Mouse (Mus musculus) adrenal gland, adult 2 months (tissue): ENCODE results near the gene Cops2. TPM values are rescaled to one million over a fixed set of nuclear protein-coding genes. Genes with fewer than 3 reads are reported as not detected.

ENCODE experiments used
- DNase-seq: peaks from one replicate; pipeline ENCODE4 v3.0.0; 2021
- long read RNA-seq: library from polyadenylated mRNA; stranded (forward); transcript quantifications from one replicate; pipeline ENCODE4 v2.0.0, GENCODE M21; 2021
- polyA plus RNA-seq: library from polyadenylated mRNA; depleted of rRNA; stranded (reverse); fragments of >200 nt; gene quantifications from 2 replicates; pipeline ENCODE4 v1.2.3, GENCODE M21; 2012; rRNA removed
- total RNA-seq, 2 experiments: library from RNA; stranded (reverse); gene quantifications; 2 replicates each; pipeline ENCODE4 v1.2.3; 2021

Gene Cops2
- total RNA-seq: 100 to 1,000 TPM; 174 to 183 TPM
- 1.4 TPM in 2 replicates for polyA plus RNA-seq
- long read RNA-seq, transcript Cops2-203 (13 exons, 3,392 nt): minor isoform, 18 of 67 reads
- long read RNA-seq, transcript Cops2-201 (13 exons, 2,073 nt): major isoform, 44 of 67 reads
- long read RNA-seq, partial matches to known transcripts: 2 of 67 reads
- long read RNA-seq, other reads (novel, unspliced or antisense): 3 of 67 reads

DNA sequence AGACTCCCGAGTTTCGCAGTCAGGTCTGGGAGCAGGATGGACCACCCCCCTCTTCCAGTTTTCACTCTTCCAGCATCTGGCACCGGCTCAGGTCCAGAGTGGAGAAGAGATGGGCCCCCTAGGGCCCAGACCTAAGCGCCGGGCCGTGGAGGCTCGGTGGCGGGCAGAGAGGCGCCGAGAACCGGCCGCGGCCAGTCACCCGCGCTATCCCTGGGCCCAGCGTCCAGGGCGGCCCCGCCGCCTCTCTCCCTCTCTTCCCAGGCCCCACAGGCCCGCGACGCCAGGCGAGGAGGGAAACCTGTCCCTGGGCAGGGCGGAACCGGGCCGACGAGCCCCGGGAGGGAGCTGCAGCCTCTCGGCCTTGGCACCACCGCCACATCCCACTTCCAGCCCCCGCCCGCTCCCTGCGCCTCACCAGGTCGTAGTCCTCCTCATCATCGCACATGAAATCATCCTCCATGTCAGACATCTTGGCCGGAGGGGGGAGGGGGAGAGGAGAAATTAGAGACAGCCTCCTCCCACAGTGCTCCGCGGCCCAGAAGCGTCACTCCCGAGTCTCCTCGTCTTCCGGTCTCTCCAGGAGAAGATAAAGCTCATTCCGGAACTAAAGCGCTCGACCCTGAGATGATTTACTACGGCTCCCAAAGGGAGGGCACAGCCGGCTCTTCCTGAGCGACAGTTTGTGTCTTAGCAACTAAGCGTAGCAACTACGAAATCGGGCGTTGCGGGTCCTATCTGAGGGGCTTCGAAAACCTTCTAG lies at the start of gene Cops2, which contains the start of gene Galk2:
Cops2 (minus strand) TSS at position 619 of the 760 bp plus-strand sequence.
Galk2 (plus strand) TSS at position 589 of the 760 bp plus-strand sequence.
- DNase-seq: peak; percentile 96

DNA sequence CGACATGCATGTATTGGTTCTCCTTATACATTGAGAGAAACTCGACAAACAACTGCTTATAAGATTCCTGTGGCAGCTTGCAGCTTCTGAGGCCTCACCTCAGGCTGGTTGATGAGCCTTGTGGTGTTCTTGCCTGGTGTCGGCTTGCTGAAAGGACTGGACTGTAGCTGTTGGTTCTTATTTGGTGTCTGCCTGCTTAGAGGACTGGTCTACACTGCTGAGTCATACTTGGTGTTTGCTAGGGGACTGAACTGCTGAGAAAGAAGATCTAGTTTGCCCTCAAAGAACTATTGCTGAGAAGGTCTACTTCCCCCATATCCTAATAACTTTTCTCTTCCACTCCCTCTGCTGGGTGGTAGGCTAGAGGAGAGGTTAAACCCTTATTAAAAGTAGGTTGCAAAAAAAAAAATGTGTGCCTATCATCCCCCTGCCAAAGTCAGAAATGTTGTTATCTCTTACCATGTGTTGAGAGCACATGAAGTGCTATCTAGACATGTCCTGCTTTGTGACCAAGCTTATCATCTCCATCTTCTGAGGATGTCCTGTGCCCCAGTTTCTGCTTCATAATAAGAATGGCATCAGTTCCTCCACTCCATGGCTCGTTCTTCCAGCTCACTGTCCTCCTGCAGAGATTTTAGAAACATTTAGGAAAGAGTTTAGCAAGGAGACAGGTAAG lies 48.8 kb upstream of the Cops2 start:
- no peak for DNase-seq

- DNase-seq: no peak
These were observed 47.6 kb upstream of the Cops2 start for GRCm38 (mm10) chr2:125906407-125907066.

GRCm38 (mm10) chr2:125901426-125901825 lies 42.5 kb upstream of the Cops2 start:
- peak; percentile 69 for DNase-seq

GRCm38 (mm10) chr2:125900797-125901410 lies 42.0 kb upstream of the Cops2 start:
- peak; percentile 52 for DNase-seq

GRCm38 (mm10) chr2:125896355-125896754 lies 37.4 kb upstream of the Cops2 start:
- DNase-seq: no peak

DNA sequence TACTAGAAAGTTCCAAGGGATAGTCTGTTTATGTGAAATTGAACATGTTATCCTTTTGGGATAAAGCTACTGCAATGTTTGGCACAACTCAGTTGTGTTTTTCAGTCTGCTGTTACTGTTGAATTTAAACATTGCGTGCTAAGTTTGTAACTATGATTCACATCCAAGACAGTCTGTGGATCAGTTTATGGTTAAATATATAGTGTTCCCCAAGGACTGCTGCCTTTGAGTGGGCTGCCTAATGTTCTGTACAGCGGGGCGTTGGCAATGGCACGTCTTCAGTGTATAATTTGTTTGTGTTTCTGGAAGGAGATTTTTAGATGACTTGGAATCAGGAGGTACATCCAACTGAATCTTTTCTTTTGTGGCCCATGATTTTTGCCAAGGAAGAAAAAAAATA lies 36.2 kb upstream of the Cops2 start:
- DNase-seq: no peak

- DNase-seq: peak; percentile 53
These were observed 34.2 kb upstream of the Cops2 start for GRCm38 (mm10) chr2:125893096-125893495.

DNA sequence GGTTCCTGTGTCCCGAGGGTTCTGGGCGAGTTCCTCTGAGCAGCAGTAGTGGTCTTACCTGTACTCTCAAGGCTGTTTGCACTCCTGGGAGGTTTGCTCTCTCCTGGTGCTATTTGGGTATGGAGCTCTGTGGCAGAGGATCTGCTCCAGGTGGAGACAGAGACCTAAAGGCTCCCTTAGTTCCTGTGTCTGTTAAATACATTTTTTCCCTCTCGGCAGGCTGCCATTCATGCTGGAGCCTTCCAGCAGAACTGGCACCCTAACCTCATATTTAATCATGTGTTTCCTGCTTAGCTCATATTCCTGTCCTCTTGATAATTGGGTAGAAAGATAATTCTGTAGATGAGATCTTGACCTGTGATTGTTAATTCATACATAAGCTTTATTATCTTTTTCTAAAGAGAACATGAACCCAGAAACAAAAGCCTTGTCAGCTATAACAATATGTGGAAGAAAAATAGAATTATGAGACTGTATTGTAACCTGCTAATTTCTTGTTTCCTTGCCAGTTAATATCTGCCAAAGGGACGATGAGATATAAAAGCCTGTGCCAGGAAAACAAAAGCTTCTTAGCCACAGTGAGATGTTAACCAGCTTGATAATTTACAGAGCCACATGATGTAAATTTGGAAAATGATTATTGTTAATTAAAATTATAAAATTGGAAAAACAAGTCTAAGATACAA lies 27.1 kb upstream of the Cops2 start:
- DNase-seq: no peak

DNA sequence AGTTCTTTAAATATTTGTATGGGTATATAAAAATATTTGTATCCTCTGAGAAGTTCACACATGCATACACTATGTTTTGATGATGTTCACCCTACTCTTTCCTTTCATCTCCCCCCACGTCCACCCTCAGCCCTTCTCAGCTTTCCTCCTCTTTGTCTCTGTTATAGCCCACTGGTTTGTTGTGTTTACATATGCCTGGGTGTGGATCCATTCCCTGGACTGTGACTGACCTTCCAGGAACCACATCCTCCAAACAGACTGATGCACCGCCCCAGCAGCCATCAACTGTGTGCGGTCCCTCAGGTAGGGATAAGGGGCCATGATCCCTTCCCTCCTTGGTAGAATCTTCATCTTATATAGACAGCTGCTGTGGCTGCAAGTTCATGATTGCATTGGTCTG lies 11.2 kb upstream of the Cops2 start:
- no peak for DNase-seq

DNA sequence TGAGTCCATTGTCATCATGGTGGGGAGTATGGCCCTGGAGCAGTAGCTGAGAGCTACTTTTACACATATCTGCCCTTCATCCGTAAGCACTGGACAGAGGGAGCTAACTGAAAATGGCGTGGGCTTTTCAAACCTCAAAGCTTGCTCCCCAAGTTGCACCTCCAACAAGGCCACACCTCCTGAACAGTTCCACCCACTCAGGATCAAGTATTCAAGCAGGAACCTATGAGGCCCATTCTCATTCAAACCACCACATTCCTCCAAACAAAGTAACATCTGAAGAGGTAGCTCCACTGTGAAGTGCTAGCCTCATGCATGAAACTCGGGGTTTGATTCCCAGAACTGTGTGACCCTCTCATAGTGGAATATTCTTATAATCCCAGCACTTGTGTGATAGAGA lies 9.4 kb upstream of the Cops2 start:
- DNase-seq: no peak

DNA sequence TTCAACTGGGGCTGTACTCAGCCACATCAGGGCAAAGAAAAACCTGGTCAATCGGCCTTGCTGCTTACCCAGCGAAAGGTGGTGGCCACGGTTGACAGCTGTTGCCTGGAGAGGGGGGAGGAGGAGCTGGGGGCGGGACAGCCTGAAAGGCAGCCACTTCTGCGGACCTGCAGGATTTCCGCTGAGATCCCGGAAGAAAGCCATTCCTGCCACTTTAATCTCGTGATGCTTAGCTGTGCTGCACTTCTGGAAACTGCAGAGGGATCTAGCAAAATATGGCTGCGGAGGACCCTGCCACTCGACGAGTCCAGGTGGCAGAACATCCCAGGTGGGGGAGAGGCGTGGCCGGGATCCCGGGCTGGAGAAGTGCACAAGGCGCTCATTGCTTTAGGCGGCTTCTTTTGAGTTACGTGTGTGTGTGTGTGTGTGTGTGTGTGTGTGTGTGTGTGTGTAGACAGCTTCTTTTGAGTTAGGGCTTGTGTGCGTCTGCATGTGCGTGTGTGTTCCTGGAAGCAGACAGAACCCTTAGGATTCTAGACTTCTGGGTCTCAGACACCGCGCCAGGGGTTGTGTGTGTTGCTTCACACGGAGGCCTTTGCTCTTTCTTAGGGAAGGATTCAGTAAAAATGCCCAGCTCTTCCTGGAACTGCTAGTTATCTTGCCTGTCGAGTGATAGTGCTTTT lies 7.3 kb upstream of the Cops2 start:
- DNase-seq: peak; percentile 83

DNA sequence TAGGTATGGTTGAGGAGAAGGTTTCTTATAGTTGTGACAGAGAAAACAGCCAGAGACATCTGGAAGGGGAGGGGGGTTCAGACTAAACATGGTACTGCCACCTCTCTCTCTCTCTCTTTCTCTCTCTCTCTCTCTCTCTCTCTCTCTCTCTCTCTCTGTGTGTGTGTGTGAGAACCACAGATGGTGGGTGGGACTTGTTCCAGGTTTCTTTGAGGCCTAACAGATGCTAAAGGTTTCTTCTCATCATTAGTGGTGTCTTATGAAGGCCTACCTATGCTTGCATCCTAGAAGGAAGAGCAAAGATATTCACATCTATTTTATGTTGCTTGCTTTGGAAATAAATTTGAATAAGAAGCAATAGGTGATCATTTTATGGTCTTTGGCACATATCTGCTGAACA lies 6.6 kb upstream of the Cops2 start:
- DNase-seq: no peak

- no peak for DNase-seq
These were observed 5.6 kb upstream of the Cops2 start for GRCm38 (mm10) chr2:125864551-125864950.

DNA sequence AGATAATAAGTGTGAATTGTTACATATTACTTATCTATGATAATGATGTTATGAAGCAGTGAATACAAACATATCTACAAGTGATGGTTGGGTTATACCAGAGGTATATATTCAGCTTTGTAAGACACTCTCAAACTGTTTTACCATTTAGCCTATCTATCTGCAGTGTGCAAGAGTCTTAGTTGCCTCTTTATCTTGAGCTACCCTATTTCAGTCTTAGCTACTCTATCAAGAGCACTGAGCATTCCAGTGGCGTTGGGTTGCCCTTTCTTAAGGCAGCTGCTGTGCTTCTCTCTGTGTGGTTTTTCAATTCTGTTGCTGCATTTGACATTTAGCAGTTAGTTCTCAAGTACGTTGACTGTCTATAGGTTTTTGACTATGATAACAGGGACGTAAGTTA lies 4.9 kb upstream of the Cops2 start:
- no peak for DNase-seq

DNA sequence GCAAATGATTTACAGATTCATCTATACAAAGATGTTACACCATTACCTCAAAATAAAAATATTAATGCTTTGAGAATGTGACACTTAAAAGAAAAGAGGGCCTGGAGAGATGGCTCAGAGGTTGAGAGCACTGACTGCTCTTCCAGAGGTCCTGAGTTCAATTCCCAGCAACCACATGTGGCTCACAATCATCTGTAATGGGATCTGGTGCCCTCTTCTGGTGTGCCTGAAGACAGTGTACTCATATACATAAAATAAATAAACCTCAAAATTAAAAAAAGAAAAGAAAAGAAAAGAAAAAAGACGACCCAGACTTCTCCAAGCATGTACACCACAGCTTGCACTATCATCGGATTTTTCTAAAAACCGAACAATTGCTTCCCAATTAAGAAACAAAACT lies 1.2 kb downstream of the Cops2 start:
- no peak for DNase-seq

DNA sequence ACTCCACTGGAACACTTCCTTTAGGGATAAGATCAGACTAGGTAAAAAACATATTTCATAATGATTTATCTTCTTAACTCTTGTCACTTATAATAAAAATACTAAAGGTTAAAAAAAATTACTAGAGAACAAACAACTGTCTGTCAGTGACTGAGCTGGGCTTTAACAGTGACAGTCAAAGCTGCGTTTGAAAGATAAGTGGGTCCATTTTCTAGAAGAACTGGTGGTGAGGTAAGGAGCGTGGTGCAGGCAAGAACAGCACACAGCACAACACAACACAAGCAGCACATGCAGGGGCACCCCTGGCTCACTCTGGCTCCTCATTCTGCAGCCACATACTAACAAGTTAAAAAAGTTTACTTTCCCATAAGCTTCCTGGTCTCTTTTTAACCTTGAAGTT lies 7.7 kb downstream of the Cops2 start:
- DNase-seq: no peak

GRCm38 (mm10) chr2:125838708-125839284 lies 20.1 kb downstream of the Cops2 start:
- DNase-seq: no peak

DNA sequence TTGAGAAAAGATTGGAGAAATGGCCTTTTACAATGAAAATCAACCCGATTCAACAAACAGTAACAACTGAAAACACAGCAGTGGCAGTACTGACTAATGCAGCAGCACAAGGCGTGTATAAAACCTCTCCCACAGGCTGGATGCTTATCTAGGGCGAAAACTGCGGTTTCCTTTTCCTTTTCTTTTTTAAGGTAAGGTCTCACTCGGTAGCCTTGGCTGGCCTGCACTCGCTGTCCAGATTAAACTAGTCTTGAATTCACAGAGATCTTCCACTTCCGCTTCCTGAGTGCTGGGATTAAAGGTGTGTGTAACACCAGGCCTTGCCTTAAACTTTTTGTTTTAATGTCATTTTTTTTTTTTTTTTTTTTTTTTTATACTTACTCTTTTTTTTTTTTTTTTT lies 20.8 kb downstream of the Cops2 start:
- no peak for DNase-seq

DNA sequence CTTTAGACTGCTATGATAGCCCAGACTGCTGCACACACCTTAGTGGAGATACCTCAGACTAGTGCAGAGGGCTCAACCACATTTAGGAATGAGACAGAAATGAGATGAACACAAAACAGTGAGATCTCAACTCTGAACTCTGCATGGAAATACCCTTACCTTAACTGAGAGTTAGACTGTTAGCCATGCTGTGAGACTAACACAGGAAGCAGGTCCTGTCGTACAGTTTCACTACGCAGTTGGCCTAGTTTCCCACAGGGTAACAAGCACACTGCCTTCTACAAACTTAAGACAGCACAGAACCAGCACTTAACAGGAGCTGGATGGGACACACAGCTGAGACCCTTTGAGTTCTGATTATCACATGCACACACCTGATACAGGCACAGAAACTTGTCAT lies 29.0 kb downstream of the Cops2 start:
- DNase-seq: no peak

DNA sequence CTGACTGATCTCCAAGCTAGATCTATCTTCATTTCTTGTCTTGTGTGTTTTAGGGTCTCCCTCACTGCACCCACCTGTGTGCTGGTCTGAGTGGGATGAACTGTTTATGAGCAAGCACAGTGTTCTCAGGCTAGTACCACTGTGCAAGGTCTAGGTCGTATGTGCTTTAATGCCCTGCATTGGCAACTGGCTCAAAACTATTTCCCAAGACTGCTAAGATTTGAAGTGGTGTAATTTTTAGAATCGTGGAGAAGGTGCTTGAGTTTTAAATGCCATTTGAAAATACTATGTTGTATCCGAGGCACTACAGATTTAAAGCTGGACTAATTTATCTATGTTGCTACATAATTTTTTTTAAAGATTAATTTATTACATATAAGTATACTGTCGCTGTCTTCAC lies 31.0 kb downstream of the Cops2 start:
- no peak for DNase-seq
